Mouse (Mus musculus) embryonic fibroblast, embryonic 13.5 days (primary cell): ENCODE measurements around the gene Sec13. TPM values are rescaled to one million over a fixed set of nuclear protein-coding genes. Genes with fewer than 3 reads are reported as not detected.
"Not testable (repeated sequence)": the region's sequence is repeated elsewhere in the genome, so short reads cannot be mapped to it uniquely, and the experiment has no call there.

Experiments
- H3K27ac ChIP-seq: 2 replicates; pipeline ENCODE4 v1.5.1; 2012; ENCODE audit warnings: low read length, control low read depth, inconsistent platforms; ENCODE audit not compliant: insufficient read depth
- H3K4me1 ChIP-seq: 2 replicates; pipeline ENCODE4 v1.6.1; 2011; ENCODE audit warnings: low read length; ENCODE audit not compliant: control insufficient read depth, insufficient read depth
- H3K4me3 ChIP-seq: 2 replicates; pipeline ENCODE4 v1.5.1; 2011; ENCODE audit warnings: mild to moderate bottlenecking, control low read depth, low read length; ENCODE audit not compliant: insufficient read depth
- CTCF ChIP-seq: IDR thresholded peaks from 2 replicates; pipeline ENCODE4 v1.5.1; 2011; ENCODE audit warnings: mild to moderate bottlenecking, control low read depth, low read length, moderate library complexity, borderline replicate concordance; ENCODE audit not compliant: insufficient read depth
- POLR2A ChIP-seq: IDR thresholded peaks from 2 replicates; pipeline ENCODE4 v1.6.1; 2011; ENCODE audit warnings: low read depth, mild to moderate bottlenecking, control low read depth, low read length, moderate library complexity
- polyA plus RNA-seq: library from polyadenylated mRNA; stranded (reverse); fragments of >200 nt; gene quantifications from 2 replicates; pipeline ENCODE4 v1.2.4, GENCODE M21; 2011; ENCODE audit warnings: low read depth; ENCODE audit not compliant: missing spikeins, insufficient read length

Sec13 gene
- polyA plus RNA-seq, 1 experiment, result 189 TPM

- Histone ChIP-seq H3K27ac (no peak overlapping the region), H3K4me1 (no peaks in the 10 kb centered on the region; the same call in 1 of the 2 replicates), H3K4me3 (no peak overlapping the region)
- TF ChIP-seq CTCF, result no peak
- no peak for TF ChIP-seq POLR2A
These were observed 26.3 kb downstream of the Sec13 start for GRCm38 (mm10) chr6:113714276-113714675.

GRCm38 (mm10) chr6:113713389-113713788, 27.2 kb downstream of the Sec13 start:
- H3K4me3 ChIP-seq, H3K4me1 ChIP-seq, H3K27ac ChIP-seq: not testable (repeated sequence)

DNA sequence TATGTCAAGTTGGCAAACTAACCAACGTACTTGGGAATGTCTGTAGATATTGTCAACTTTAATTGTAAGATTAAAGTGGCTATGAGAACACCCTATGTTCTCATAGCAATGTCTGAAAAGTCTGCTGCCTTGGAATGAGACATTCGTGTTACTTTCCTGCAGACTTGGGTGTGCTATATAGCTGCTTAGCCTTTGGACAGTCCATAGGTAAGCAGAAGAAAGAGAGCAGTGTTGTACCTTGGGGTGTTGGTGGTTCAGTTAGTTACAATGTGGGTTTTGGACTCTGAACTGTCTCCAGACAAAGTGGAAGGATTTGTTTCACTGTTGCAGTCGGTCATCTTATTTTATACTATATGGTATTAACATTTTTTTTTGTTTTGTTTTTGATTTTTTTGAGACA, 27.8 kb downstream of the Sec13 start:
- no peaks in the 10 kb centered on the region; the same call in 1 of the 2 replicates for H3K4me1 ChIP-seq
- TF ChIP-seq POLR2A (no peak), CTCF (no peak)

GRCm38 (mm10) chr6:113697222-113698205, 43.0 kb downstream of the Sec13 start:
- Histone ChIP-seq H3K27ac (peak overlapping the region; percentile 67), H3K4me3 (peak overlapping the region; percentile 89), H3K4me1 (peaks cover 7% of the 10 kb centered on the region; the same call in 1 of the 2 replicates)
- no peak for TF ChIP-seq CTCF
- TF ChIP-seq POLR2A, result peak; percentile 32; the same call in 1 of the 2 replicates

More for the DNA sequence above, 27.8 kb downstream of the Sec13 start:
- Histone ChIP-seq H3K4me3 (no peak overlapping the region), H3K27ac (no peak overlapping the region)

GRCm38 (mm10) chr6:113696582-113697221, 43.8 kb downstream of the Sec13 start, which contains the start of gene Tatdn2:
TSS of gene Tatdn2 (plus strand) at chr6:113697050.
- H3K4me3 ChIP-seq, result peak within 1 kb of the TSS; percentile 89
- H3K4me1 ChIP-seq, result peaks cover 7% of the 10 kb centered on the region; the same call in 1 of the 2 replicates
- peak within 1 kb of the TSS; percentile 94 for H3K27ac ChIP-seq
- peak; percentile 85 for TF ChIP-seq POLR2A
- TF ChIP-seq CTCF, result no peak

GRCm38 (mm10) chr6:113695766-113696355, 44.7 kb downstream of the Sec13 start:
- H3K4me3 ChIP-seq, result peak overlapping the region; percentile 6; the same call in 1 of the 2 replicates
- H3K27ac ChIP-seq, result peak overlapping the region; percentile 94
- TF ChIP-seq CTCF (no peak), POLR2A (no peak; the same call in 1 of the 2 replicates)
- peaks cover 7% of the 10 kb centered on the region; the same call in 1 of the 2 replicates for H3K4me1 ChIP-seq

GRCm38 (mm10) chr6:113695203-113695602, 45.3 kb downstream of the Sec13 start:
- Histone ChIP-seq H3K4me3 (no peak overlapping the region), H3K27ac (peak overlapping the region; percentile 94; the same call in 1 of the 2 replicates), H3K4me1 (peaks cover 7% of the 10 kb centered on the region; the same call in 1 of the 2 replicates)
- TF ChIP-seq POLR2A (no peak), CTCF (no peak)

GRCm38 (mm10) chr6:113693377-113693776, 47.2 kb downstream of the Sec13 start:
- no peak for TF ChIP-seq POLR2A
- no peak for TF ChIP-seq CTCF
- peaks cover 10% of the 10 kb centered on the region for H3K4me1 ChIP-seq
- H3K27ac ChIP-seq, result no peak overlapping the region
- H3K4me3 ChIP-seq, result no peak overlapping the region

DNA sequence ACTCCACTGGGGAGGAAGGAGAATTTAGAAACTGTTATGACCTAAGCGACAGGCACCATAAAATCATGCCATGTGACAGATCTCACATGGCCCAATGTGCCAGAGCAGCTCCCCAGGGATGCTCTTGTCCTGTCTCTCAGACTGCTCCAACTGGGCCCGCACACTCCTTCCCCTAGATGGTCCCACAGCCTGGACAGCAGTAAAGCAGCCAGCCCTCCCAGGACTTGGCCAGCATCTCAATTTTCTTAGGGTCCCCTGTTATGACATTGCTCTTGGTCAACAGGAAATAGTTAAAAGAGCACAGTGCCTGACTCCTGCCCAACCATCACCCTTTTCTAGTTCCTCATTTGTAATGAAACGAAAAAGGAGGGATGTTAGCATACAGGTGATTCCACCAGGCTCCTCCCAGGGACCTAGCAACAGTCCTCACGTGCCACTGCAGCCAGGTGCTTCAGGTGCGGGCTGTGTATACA, 47.8 kb downstream of the Sec13 start:
- H3K4me3 ChIP-seq, result no peak overlapping the region
- TF ChIP-seq CTCF (no peak), POLR2A (no peak)
- peaks cover 10% of the 10 kb centered on the region for H3K4me1 ChIP-seq
- H3K27ac ChIP-seq, result peak overlapping the region; percentile 47
